Mouse (Mus musculus) CH12.LX (cell line): ENCODE data around the gene Nipsnap2. TPM values are rescaled to one million over a fixed set of nuclear protein-coding genes. Genes with fewer than 3 reads are reported as not detected.

ENCODE experiments used
- DNase-seq: peaks from one replicate; pipeline ENCODE4 v3.0.0-alpha.2; 2013; ENCODE audit errors: extremely low read depth
- H3K27ac ChIP-seq: 2 replicates; pipeline ENCODE4 v1.5.1; 2012; ENCODE audit warnings: low read depth, mild to moderate bottlenecking, control low read depth, moderate library complexity; ENCODE audit not compliant: insufficient read depth
- H3K27me3 ChIP-seq: replicated peaks from 2 replicates; pipeline ENCODE3; 2012; ENCODE audit warnings: inconsistent platforms
- H3K36me3 ChIP-seq, 2 experiments: replicated peaks in 1 of 2; 2 replicates each; pipeline versions ENCODE3 to v1.6.1; 2012; ENCODE audit warnings: inconsistent platforms in 1 of 2, low read length in 1 of 2, mild to moderate bottlenecking in 1 of 2, mixed read lengths in 1 of 2, moderate library complexity in 1 of 2; ENCODE audit not compliant: control insufficient read depth in 1 of 2, insufficient read depth in 1 of 2
- H3K4me1 ChIP-seq, 2 experiments: 2 replicates each; pipeline ENCODE4 v1.6.1; 2012; ENCODE audit warnings: inconsistent platforms in 1 of 2, moderate library complexity in 1 of 2; ENCODE audit not compliant: insufficient read depth in 2 of 2, control insufficient read depth in 1 of 2
- H3K4me2 ChIP-seq: 2 replicates; pipeline ENCODE4 v1.6.1; 2012; ENCODE audit warnings: low read depth, mild to moderate bottlenecking, control low read depth; ENCODE audit not compliant: poor library complexity, insufficient read depth, severe bottlenecking
- H3K4me3 ChIP-seq, 3 experiments: fragments of 150-350 bp in 1 of 3; sonication (generic) in 1 of 3; replicated peaks in 1 of 3; 2 replicates each; pipeline versions ENCODE3 to v1.5.1; 2011 to 2012; ENCODE audit warnings: low read depth in 2 of 3, low read length in 2 of 3, mild to moderate bottlenecking in 2 of 3, moderate library complexity in 2 of 3, control low read depth in 1 of 3, improper control_type of control experiment in 1 of 3, inconsistent platforms in 1 of 3, mixed read lengths in 1 of 3; ENCODE audit not compliant: poor library complexity in 1 of 3
- H3K79me2 ChIP-seq: replicated peaks from 2 replicates; pipeline ENCODE4 v1.6.1; 2012; ENCODE audit warnings: mild to moderate bottlenecking, moderate library complexity; ENCODE audit not compliant: control insufficient read depth, poor library complexity, insufficient read depth, severe bottlenecking; ENCODE audit errors: extremely low read depth
- H3K9ac ChIP-seq: 2 replicates; pipeline ENCODE4 v1.6.1; 2012; ENCODE audit warnings: low read depth, mild to moderate bottlenecking, control low read depth, moderate library complexity; ENCODE audit not compliant: insufficient read depth
- H3K9me3 ChIP-seq: replicated peaks from 2 replicates; pipeline ENCODE3; 2012; ENCODE audit warnings: low read length, inconsistent platforms, mixed read lengths
- BHLHE40 ChIP-seq: IDR thresholded peaks from 2 replicates; pipeline ENCODE4 v1.6.1; 2011; ENCODE audit warnings: mild to moderate bottlenecking, low read depth, low read length, improper control_type of control experiment
- CHD1 ChIP-seq: IDR thresholded peaks from 2 replicates; pipeline ENCODE4 v1.6.1; 2012; ENCODE audit warnings: low read depth, low read length, improper control_type of control experiment, inconsistent platforms
- CHD2 ChIP-seq: IDR thresholded peaks from 2 replicates; pipeline ENCODE4 v1.6.1; 2011; ENCODE audit warnings: low read length, improper control_type of control experiment
- CTCF ChIP-seq, 2 experiments: IDR thresholded peaks in 1 of 2; conservative IDR thresholded peaks in 1 of 2; 2 replicates each; pipeline ENCODE4 v1.5.1; 2011 to 2012; ENCODE audit warnings: low read depth in 2 of 2, low read length in 2 of 2, improper control_type of control experiment in 1 of 2, inconsistent platforms in 1 of 2, mild to moderate bottlenecking in 1 of 2, moderate library complexity in 1 of 2
- E2F4 ChIP-seq: IDR thresholded peaks from 2 replicates; pipeline ENCODE4 v1.6.1; 2011; ENCODE audit warnings: low read depth, low read length, improper control_type of control experiment; ENCODE audit not compliant: insufficient replicate concordance
- ELF1 ChIP-seq: IDR thresholded peaks from 2 replicates; pipeline ENCODE4 v1.6.1; 2014; ENCODE audit warnings: low read depth, mild to moderate bottlenecking, inconsistent platforms, low read length, improper control_type of control experiment
- EP300 ChIP-seq: IDR thresholded peaks from 2 replicates; pipeline ENCODE4 v1.6.1; 2011; ENCODE audit warnings: low read length, improper control_type of control experiment
- GABPA ChIP-seq: IDR thresholded peaks from 2 replicates; pipeline ENCODE4 v1.6.1; 2012; ENCODE audit warnings: low read depth, low read length, improper control_type of control experiment, inconsistent platforms; ENCODE audit not compliant: insufficient replicate concordance
- HCFC1 ChIP-seq: IDR thresholded peaks from 2 replicates; pipeline ENCODE4 v1.6.1; 2012; ENCODE audit warnings: low read depth, mild to moderate bottlenecking, inconsistent platforms, low read length, improper control_type of control experiment
- IRF4 ChIP-seq: IDR thresholded peaks from 2 replicates; pipeline ENCODE4 v1.6.1; 2014; ENCODE audit warnings: low read depth, mild to moderate bottlenecking, inconsistent platforms, low read length, improper control_type of control experiment
- JUN ChIP-seq: IDR thresholded peaks from 2 replicates; pipeline ENCODE4 v1.6.1; 2011; ENCODE audit warnings: low read depth, mild to moderate bottlenecking, low read length, improper control_type of control experiment, moderate library complexity; ENCODE audit not compliant: insufficient read depth
- MAFK ChIP-seq: IDR thresholded peaks from 2 replicates; pipeline ENCODE4 v1.6.1; 2011; ENCODE audit warnings: low read length, improper control_type of control experiment; ENCODE audit not compliant: insufficient replicate concordance
- MAZ ChIP-seq: IDR thresholded peaks from 2 replicates; pipeline ENCODE4 v1.6.1; 2012; ENCODE audit warnings: low read depth, mild to moderate bottlenecking, inconsistent platforms, low read length, improper control_type of control experiment, moderate library complexity
- MXI1 ChIP-seq: IDR thresholded peaks from 2 replicates; pipeline ENCODE4 v1.6.1; 2011; ENCODE audit warnings: mild to moderate bottlenecking, low read depth, low read length, improper control_type of control experiment
- MYC ChIP-seq: IDR thresholded peaks from 2 replicates; pipeline ENCODE4 v1.6.1; 2011; ENCODE audit warnings: low read depth, mild to moderate bottlenecking, improper control_type of control experiment, low read length
- PAX5 ChIP-seq: IDR thresholded peaks from 2 replicates; pipeline ENCODE4 v1.6.1; 2012; ENCODE audit warnings: low read length, inconsistent platforms, mixed read lengths
- RAD21 ChIP-seq: IDR thresholded peaks from 2 replicates; pipeline ENCODE4 v1.6.1; 2011; ENCODE audit warnings: low read depth, mild to moderate bottlenecking, low read length, improper control_type of control experiment, moderate library complexity
- SIN3A ChIP-seq: IDR thresholded peaks from 2 replicates; pipeline ENCODE4 v1.6.1; 2012; ENCODE audit warnings: low read length, improper control_type of control experiment, inconsistent platforms
- TBP ChIP-seq: conservative IDR thresholded peaks from 2 replicates; pipeline ENCODE4 v1.6.1; 2011; ENCODE audit warnings: low read depth, low read length, improper control_type of control experiment
- TCF12 ChIP-seq: IDR thresholded peaks from 2 replicates; pipeline ENCODE4 v1.6.1; 2014; ENCODE audit warnings: low read depth, mild to moderate bottlenecking, inconsistent platforms, low read length, improper control_type of control experiment
- USF2 ChIP-seq: conservative IDR thresholded peaks from 2 replicates; pipeline ENCODE4 v1.6.1; 2011; ENCODE audit warnings: low read depth, low read length, improper control_type of control experiment
- dilution Hi-C: fragments of 300-500 bp; cut with MboI; formaldehyde crosslinking; loops from 2 replicates; pipeline ENCODE4 v1.14.3; 2020; ENCODE audit warnings: low sequenced_read_pairs; ENCODE audit not compliant: extremely low pct_unique_long_range_greater_than_20kb, extremely low pct_ligation_motif_present
- in situ Hi-C: fragments of 300-500 bp; cut with MboI; formaldehyde crosslinking; loops from 3 replicates; pipeline ENCODE4 v1.14.3; 2019; ENCODE audit warnings: low sequenced_read_pairs, low pct_ligation_motif_present, low pct_unique_long_range_greater_than_20kb, mixed read lengths
- polyA plus RNA-seq: library from polyadenylated mRNA; unstranded; fragments of >175 nt; gene quantifications from 2 replicates; pipeline ENCODE4 v1.2.1, GENCODE M21; 2012; ENCODE audit warnings: low read depth; ENCODE audit not compliant: insufficient read length
- total RNA-seq, 2 experiments: library from RNA; depleted of rRNA; stranded (reverse); fragments of 300-350 nt in 1 of 2; fragments of >200 nt in 1 of 2; gene quantifications; 2 replicates each; pipeline ENCODE4 v1.2.3; 2012 to 2014

Nipsnap2 gene
- total and polyA plus RNA-seq, 3 experiments = 18.3 to 30.4 (median 24.8) TPM

DNA sequence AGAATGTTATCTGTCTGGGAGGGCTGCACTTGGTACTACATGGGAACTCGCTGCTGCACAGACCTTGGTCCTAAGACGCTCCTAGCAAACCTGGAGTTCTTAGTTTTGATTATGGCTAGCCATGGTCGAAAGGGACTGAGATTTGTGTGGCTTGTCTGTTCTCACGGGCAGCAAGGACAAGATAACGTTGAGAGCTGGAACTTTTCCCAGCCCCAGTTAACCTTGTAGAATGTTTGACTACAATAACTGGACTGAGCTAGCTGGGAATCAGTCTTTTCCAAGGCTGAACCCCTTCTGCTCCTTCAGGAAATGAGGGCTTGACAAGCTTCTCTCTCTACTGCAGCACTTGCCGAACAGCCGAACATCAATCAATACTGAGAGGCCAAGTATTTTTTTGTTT, 37.2 kb upstream of the Nipsnap2 start:
- Histone ChIP-seq H3K4me3 (no peak overlapping the region), H3K79me2 (no peaks in the 10 kb centered on the region), H3K9ac (no peak overlapping the region), H3K9me3 (no peaks in the 10 kb centered on the region), H3K4me1 (no peaks in the 10 kb centered on the region), H3K27me3 (peaks cover 50% of the 10 kb centered on the region), H3K36me3 (no peaks in the 10 kb centered on the region), H3K4me2 (no peak overlapping the region), H3K27ac (no peak overlapping the region)
- in situ Hi-C loops (no loop called here), dilution Hi-C loops (no loop called here)
- no peak for TF ChIP-seq HCFC1
- no peak for TF ChIP-seq EP300
- no peak for TF ChIP-seq MAZ
- TF ChIP-seq USF2 = no peak
- TF ChIP-seq E2F4 = no peak
- no peak for TF ChIP-seq CTCF (conservative IDR thresholded peaks at IDR 0.05 in 1 of 2, IDR thresholded peaks at IDR 0.05 in 1 of 2; ENCODE audit: low read depth in 2 of 2, low read length in 2 of 2)
- no peak for TF ChIP-seq CHD1
- TF ChIP-seq CHD2 = no peak
- TF ChIP-seq MAFK = no peak
- TF ChIP-seq MYC = no peak
- no peak for TF ChIP-seq MXI1
- no peak for TF ChIP-seq ELF1
- no peak for TF ChIP-seq TBP
- no peak for TF ChIP-seq GABPA
- no peak for TF ChIP-seq PAX5
- no peak for TF ChIP-seq SIN3A
- TF ChIP-seq RAD21 = no peak
- DNase-seq = no peak

DNA sequence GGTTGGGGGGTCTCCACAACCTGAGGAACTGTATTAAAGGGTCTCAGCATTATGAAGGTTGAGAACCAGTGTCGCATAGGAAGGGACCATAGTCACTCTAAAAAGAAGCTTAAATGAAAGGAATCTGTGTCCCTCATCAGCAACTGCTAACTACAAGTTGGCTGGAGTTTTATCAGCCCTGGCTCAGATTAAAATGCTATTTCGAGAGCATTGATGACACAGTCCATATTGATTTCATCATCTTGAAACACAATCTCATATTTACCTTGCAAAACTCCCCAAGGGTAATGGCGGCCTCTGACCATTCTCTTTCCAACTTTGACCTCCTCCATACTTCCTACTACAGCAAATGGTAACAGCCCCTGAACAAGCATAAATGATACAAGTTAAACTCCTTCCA, 34.3 kb upstream of the Nipsnap2 start:
- in situ Hi-C loops (no loop called here), dilution Hi-C loops (no loop called here)
- Histone ChIP-seq H3K4me3 (no peak overlapping the region), H3K79me2 (no peaks in the 10 kb centered on the region), H3K27me3 (peaks cover 46% of the 10 kb centered on the region), H3K9me3 (no peaks in the 10 kb centered on the region), H3K4me2 (no peak overlapping the region), H3K4me1 (no peaks in the 10 kb centered on the region), H3K9ac (no peak overlapping the region), H3K27ac (no peak overlapping the region), H3K36me3 (no peaks in the 10 kb centered on the region)
- DNase-seq = no peak
- TF ChIP-seq TCF12 = no peak
- TF ChIP-seq BHLHE40 = no peak
- TF ChIP-seq EP300 = no peak
- TF ChIP-seq MYC = no peak
- no peak for TF ChIP-seq CHD1
- no peak for TF ChIP-seq JUN
- TF ChIP-seq IRF4 = no peak
- TF ChIP-seq SIN3A = no peak
